Comparison of ENCODE assay signal across 8 mouse cellular contexts in the genomic region with DNA sequence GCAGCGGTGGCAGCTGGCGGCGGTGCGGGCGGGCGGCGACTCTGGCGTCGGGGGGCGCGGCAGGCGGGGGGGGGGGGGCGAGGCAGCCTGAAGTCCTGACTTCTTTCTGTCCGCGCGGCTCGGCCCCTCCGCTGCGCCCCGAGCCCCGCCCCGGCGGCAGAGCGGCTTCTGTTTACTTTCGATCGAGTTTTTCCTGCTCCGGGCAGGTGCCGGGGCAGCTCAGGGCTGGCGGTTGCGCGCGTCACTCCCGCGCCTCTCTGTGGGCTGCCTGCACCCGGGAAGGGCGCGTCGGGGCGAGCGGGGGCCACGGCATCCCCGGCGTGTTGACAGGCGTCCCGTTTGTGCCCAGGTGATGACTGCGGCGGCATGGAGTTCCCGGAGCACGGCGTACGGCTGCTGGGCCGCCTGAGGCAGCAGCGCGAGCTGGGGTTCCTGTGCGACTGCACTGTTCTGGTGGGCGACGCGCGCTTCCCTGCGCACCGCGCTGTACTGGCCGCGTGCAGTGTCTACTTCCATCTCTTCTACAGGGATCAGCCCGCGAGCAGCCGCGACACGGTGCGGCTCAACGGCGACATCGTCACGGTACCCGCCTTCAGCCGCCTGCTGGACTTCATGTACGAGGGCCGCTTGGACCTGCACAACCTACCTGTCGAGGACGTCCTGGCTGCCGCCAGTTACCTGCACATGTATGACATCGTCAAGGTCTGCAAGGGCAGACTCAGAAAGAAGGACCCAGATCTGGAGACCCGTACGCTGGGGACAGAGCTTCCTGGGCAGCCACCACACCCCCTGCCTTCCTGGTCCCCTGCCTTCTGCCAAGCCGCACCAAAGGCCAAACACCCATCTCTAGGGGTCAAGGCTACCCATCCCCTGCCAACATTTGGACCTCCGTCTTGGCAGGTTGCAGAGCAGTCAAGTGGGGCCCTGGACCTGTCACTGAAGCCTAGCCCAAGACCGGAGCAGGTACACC. TPM values are rescaled to one million over a fixed set of nuclear protein-coding genes. Genes with fewer than 3 reads are reported as not detected.
DNase-seq lines count a peak whose midpoint lies in the region; ATAC-seq and TF ChIP-seq lines count a peak whose summit lies in the region.

No protein-coding gene starts in this region.

- 0 out of 2 replicates have a peak overlapping the region, but pooled peaks have one; percentile 36 for H3K27ac ChIP-seq in kidney, adult 2 months (ENCODE audit: insufficient read depth, low read depth, low read length)
- no peak overlapping the region for H3K27ac ChIP-seq in hindbrain, embryonic 12.5 days
- H3K27ac ChIP-seq in liver, embryonic 13.5 days = no peak overlapping the region
- no peak overlapping the region for H3K27ac ChIP-seq in neural tube, embryonic 12.5 days

- H3K36me3 ChIP-seq in kidney, adult 2 months (ENCODE audit: control insufficient read depth, insufficient read depth, low read length) = no peaks in the 10 kb centered on the region
- H3K36me3 ChIP-seq in hindbrain, embryonic 12.5 days = no peaks in the 10 kb centered on the region
- H3K36me3 ChIP-seq in liver, embryonic 13.5 days = no peaks in the 10 kb centered on the region
- no peaks in the 10 kb centered on the region for H3K36me3 ChIP-seq in neural tube, embryonic 12.5 days

- no peaks in the 10 kb centered on the region for H3K9me3 ChIP-seq in hindbrain, embryonic 12.5 days (replicated peaks)
- H3K9me3 ChIP-seq in liver, embryonic 13.5 days (replicated peaks) = no peaks in the 10 kb centered on the region
- H3K9me3 ChIP-seq in neural tube, embryonic 12.5 days = no peaks in the 10 kb centered on the region

- TF ChIP-seq POLR2A in kidney, adult 2 months (IDR thresholded peaks at IDR 0.05; ENCODE audit: low read depth, low read length) = no peak

- ATAC-seq in hindbrain, embryonic 12.5 days (ENCODE audit: low FRiP score) = 0 out of 2 replicates have a peak, but pooled peaks have one; percentile 14
- ATAC-seq in liver, embryonic 13.5 days (ENCODE audit: low read depth) = no peak
- peak; percentile 10; the same call in 1 of the 2 replicates for ATAC-seq in neural tube, embryonic 12.5 days (ENCODE audit: low FRiP score, low read depth)
- no peak for ATAC-seq in frontal cortex, adult (ENCODE audit: low TSS enrichment)

- H3K4me1 ChIP-seq in kidney, adult 2 months (ENCODE audit: control insufficient read depth, insufficient read depth, low read length) = no peaks in the 10 kb centered on the region
- H3K4me1 ChIP-seq in hindbrain, embryonic 12.5 days = peaks cover 38% of the 10 kb centered on the region
- H3K4me1 ChIP-seq in liver, embryonic 13.5 days (replicated peaks) = peaks cover 33% of the 10 kb centered on the region
- H3K4me1 ChIP-seq in neural tube, embryonic 12.5 days = peaks cover 34% of the 10 kb centered on the region

- H3K4me2 ChIP-seq in hindbrain, embryonic 12.5 days (replicated peaks) = peak overlapping the region; percentile 94
- H3K4me2 ChIP-seq in liver, embryonic 13.5 days = peak overlapping the region; percentile 89
- peak overlapping the region; percentile 95 for H3K4me2 ChIP-seq in neural tube, embryonic 12.5 days (replicated peaks)

- 9% methylated on average over 81 of the region's 87 CpGs for WGBS in kidney, adult 2 months
- 3% methylated on average over 62 of the region's 87 CpGs for WGBS in hindbrain, embryonic 12.5 days
- 4% methylated on average over 84 of the region's 87 CpGs for WGBS in liver, embryonic 13.5 days (ENCODE audit: insufficient replicate concordance)
- WGBS in neural tube, embryonic 12.5 days = 3% methylated on average over 82 of the region's 87 CpGs

- H3K27me3 ChIP-seq in kidney, adult 2 months (replicated peaks; ENCODE audit: control insufficient read depth, insufficient read depth, low read length) = no peaks in the 10 kb centered on the region
- H3K27me3 ChIP-seq in hindbrain, embryonic 12.5 days = peaks cover 54% of the 10 kb centered on the region
- peaks cover 79% of the 10 kb centered on the region for H3K27me3 ChIP-seq in liver, embryonic 13.5 days
- H3K27me3 ChIP-seq in neural tube, embryonic 12.5 days (replicated peaks) = peaks cover 48% of the 10 kb centered on the region

- no peak for TF ChIP-seq CTCF in kidney, adult 2 months (conservative IDR thresholded peaks at IDR 0.05; ENCODE audit: insufficient read depth, insufficient read length, low read depth, low read length)

- peak overlapping the region; percentile 80 for H3K4me3 ChIP-seq in kidney, adult 2 months (ENCODE audit: insufficient read depth, low read depth, low read length)
- H3K4me3 ChIP-seq in hindbrain, embryonic 12.5 days = peak overlapping the region; percentile 49
- peak overlapping the region; percentile 68 for H3K4me3 ChIP-seq in liver, embryonic 13.5 days (replicated peaks)
- H3K4me3 ChIP-seq in neural tube, embryonic 12.5 days = peak overlapping the region; percentile 64

- H3K9ac ChIP-seq in hindbrain, embryonic 12.5 days = peak overlapping the region; percentile 57
- peak overlapping the region; percentile 66 for H3K9ac ChIP-seq in liver, embryonic 13.5 days
- peak overlapping the region; percentile 67 for H3K9ac ChIP-seq in neural tube, embryonic 12.5 days

- DNase-seq in kidney, adult 2 months = peak; percentile 57
- DNase-seq in kidney, adult 9 months = no peak
- DNase-seq in embryo, embryonic 10.5 days (ENCODE audit: low spot score) = peak; percentile 44
- DNase-seq in liver, embryonic 13.5 days = no peak
- no peak for DNase-seq in layer of hippocampus, postnatal 14 days (ENCODE audit: low spot score in 2 of 2)

RNA-seq across cellular contexts. Expression of a gene that starts 0.7 kb away (rescaled TPM):
- polyA plus RNA-seq in kidney, adult 2 months (2012; rRNA removed) = 10.7 and 12.1 TPM in 2 replicates
- polyA plus RNA-seq in hindbrain, embryonic 12.5 days (2016; fragmentation: Nextera tagmentation; extraction: Ambion mirVana) = 5.8 and 7.5 TPM in 2 replicates
- 0.40 and 0.71 TPM in 2 replicates for polyA plus RNA-seq in liver, embryonic 13.5 days (2015; fragmentation: Nextera tagmentation; extraction: Ambion mirVana)
- 4.0 and 5.4 TPM in 2 replicates for polyA plus RNA-seq in neural tube, embryonic 12.5 days (2016; fragmentation: Nextera tagmentation; extraction: Ambion mirVana)
- under 1 TPM; 0.43 to 0.55 TPM for total RNA-seq in layer of hippocampus, postnatal 14 days (2021)

RNA-seq across cellular contexts. Expression of a gene that starts 4.6 kb away (rescaled TPM):
- 85.3 and 90.6 TPM in 2 replicates for polyA plus RNA-seq in kidney, adult 2 months (2012; rRNA removed)
- polyA plus RNA-seq in hindbrain, embryonic 12.5 days (2016; fragmentation: Nextera tagmentation; extraction: Ambion mirVana) = 154 and 156 TPM in 2 replicates
- polyA plus RNA-seq in liver, embryonic 13.5 days (2015; fragmentation: Nextera tagmentation; extraction: Ambion mirVana) = 13.8 and 17.9 TPM in 2 replicates
- 184 and 201 TPM in 2 replicates for polyA plus RNA-seq in neural tube, embryonic 12.5 days (2016; fragmentation: Nextera tagmentation; extraction: Ambion mirVana)
- 100 to 1,000 TPM; 153 to 158 TPM for total RNA-seq in layer of hippocampus, postnatal 14 days (2021)

RNA-seq across cellular contexts. Expression of a gene that starts 34.8 kb away (rescaled TPM):
- 27.7 and 27.8 TPM in 2 replicates for polyA plus RNA-seq in kidney, adult 2 months (2012; rRNA removed)
- 100 and 124 TPM in 2 replicates for polyA plus RNA-seq in hindbrain, embryonic 12.5 days (2016; fragmentation: Nextera tagmentation; extraction: Ambion mirVana)
- polyA plus RNA-seq in liver, embryonic 13.5 days (2015; fragmentation: Nextera tagmentation; extraction: Ambion mirVana) = 120 and 148 TPM in 2 replicates
- 108 and 130 TPM in 2 replicates for polyA plus RNA-seq in neural tube, embryonic 12.5 days (2016; fragmentation: Nextera tagmentation; extraction: Ambion mirVana)
- total RNA-seq in layer of hippocampus, postnatal 14 days (2021) = 10 to 100 TPM; 21.6 to 23.4 TPM

RNA-seq across cellular contexts. Expression of a gene that starts 40.9 kb away (rescaled TPM):
- 63.4 and 75.3 TPM in 2 replicates for polyA plus RNA-seq in kidney, adult 2 months (2012; rRNA removed)
- 28.3 and 28.5 TPM in 2 replicates for polyA plus RNA-seq in hindbrain, embryonic 12.5 days (2016; fragmentation: Nextera tagmentation; extraction: Ambion mirVana)
- polyA plus RNA-seq in liver, embryonic 13.5 days (2015; fragmentation: Nextera tagmentation; extraction: Ambion mirVana) = 2.5 and 2.9 TPM in 2 replicates
- polyA plus RNA-seq in neural tube, embryonic 12.5 days (2016; fragmentation: Nextera tagmentation; extraction: Ambion mirVana) = 22.2 and 23.2 TPM in 2 replicates
- 100 to 1,000 TPM; 178 to 193 TPM for total RNA-seq in layer of hippocampus, postnatal 14 days (2021)

RNA-seq across cellular contexts. Expression of a gene that starts 59.5 kb away (rescaled TPM):
- polyA plus RNA-seq in kidney, adult 2 months (2012; rRNA removed) = 8.1 and 10.4 TPM in 2 replicates
- polyA plus RNA-seq in hindbrain, embryonic 12.5 days (2016; fragmentation: Nextera tagmentation; extraction: Ambion mirVana) = 3.3 and 5.0 TPM in 2 replicates
- polyA plus RNA-seq in liver, embryonic 13.5 days (2015; fragmentation: Nextera tagmentation; extraction: Ambion mirVana) = 6.7 and 7.5 TPM in 2 replicates
- 3.2 and 3.7 TPM in 2 replicates for polyA plus RNA-seq in neural tube, embryonic 12.5 days (2016; fragmentation: Nextera tagmentation; extraction: Ambion mirVana)
- 1 to 10 TPM; 5.3 to 5.6 TPM for total RNA-seq in layer of hippocampus, postnatal 14 days (2021)

Comparison
In these comparisons a context has a peak if more than half of its experiments do, and no peak if none do; other contexts are left out.
1. DNase-seq: peak in kidney, adult 2 months (single experiment) and embryo, embryonic 10.5 days (single experiment); none in kidney, adult 9 months (single experiment), liver, embryonic 13.5 days (single experiment) and layer of hippocampus, postnatal 14 days (0 of 2).
2. ATAC-seq: peak in hindbrain, embryonic 12.5 days (single experiment) and neural tube, embryonic 12.5 days (single experiment); none in liver, embryonic 13.5 days (single experiment) and frontal cortex, adult (single experiment).
3. Peak in every context shown above with its lines, with median percentiles within 50 percentile points of each other: H3K4me3 ChIP-seq, H3K4me2 ChIP-seq and H3K9ac ChIP-seq.